Mouse (Mus musculus) embryonic fibroblast, embryonic 13.5 days (primary cell): ENCODE measurements at regions not wholly inside any gene's neighbourhood (a gene's known extent, or its start where the extent isn't known, plus 50 kb on each side); places are given as distances from the start of the nearest gene placed in this dataset.

Source experiments
- CTCF ChIP-seq: IDR thresholded peaks from 2 replicates; pipeline ENCODE4 v1.5.1; 2011; ENCODE audit warnings: mild to moderate bottlenecking, control low read depth, low read length, moderate library complexity, borderline replicate concordance; ENCODE audit not compliant: insufficient read depth
- POLR2A ChIP-seq: IDR thresholded peaks from 2 replicates; pipeline ENCODE4 v1.6.1; 2011; ENCODE audit warnings: low read depth, mild to moderate bottlenecking, control low read depth, low read length, moderate library complexity

- no peak for TF ChIP-seq CTCF
- no peak for TF ChIP-seq POLR2A
These were observed 72.6 kb downstream of the Gpr6 start for GRCm38 (mm10) chr10:40999486-40999885.
